Mouse (Mus musculus) intestine, embryonic 15.5 days (tissue): Measurements from ENCODE around the gene Sparcl1. TPM values are rescaled to one million over a fixed set of nuclear protein-coding genes. Genes with fewer than 3 reads are reported as not detected.

Source experiments
- ATAC-seq: fragments of 200-750 bp; cut with Nextera tagmentation; 2 replicates; pipeline ENCODE4 v1.8.0; 2017; ENCODE audit warnings: moderate TSS enrichment, moderate library complexity
- H3K27ac ChIP-seq: fragments of 300-500 bp; sonication (generic); 2 replicates; pipeline ENCODE4 v1.5.1; 2015; ENCODE audit warnings: mild to moderate bottlenecking, inconsistent platforms
- H3K27me3 ChIP-seq: fragments of 300-500 bp; sonication (generic); replicated peaks from 2 replicates; pipeline ENCODE4 v1.6.1; 2015; ENCODE audit warnings: inconsistent platforms
- H3K36me3 ChIP-seq: fragments of 300-500 bp; sonication (generic); 2 replicates; pipeline ENCODE4 v1.6.1; 2015; ENCODE audit warnings: inconsistent platforms
- H3K4me1 ChIP-seq: fragments of 300-500 bp; sonication (generic); replicated peaks from 2 replicates; pipeline ENCODE4 v1.6.1; 2015; ENCODE audit warnings: inconsistent platforms
- H3K4me2 ChIP-seq: fragments of 300-500 bp; sonication (generic); replicated peaks from 2 replicates; pipeline ENCODE4 v1.6.1; 2015; ENCODE audit warnings: mild to moderate bottlenecking, inconsistent platforms
- H3K4me3 ChIP-seq: fragments of 300-500 bp; sonication (generic); replicated peaks from 2 replicates; pipeline ENCODE4 v1.5.1; 2015; ENCODE audit warnings: inconsistent platforms
- H3K9ac ChIP-seq: fragments of 300-500 bp; sonication (generic); 2 replicates; pipeline ENCODE4 v1.6.1; 2015; ENCODE audit warnings: inconsistent platforms
- H3K9me3 ChIP-seq: fragments of 300-500 bp; sonication (generic); 2 replicates; pipeline ENCODE4 v1.6.1; 2016; ENCODE audit warnings: inconsistent platforms
- WGBS: fragments of 180-500 bp; shearing (Covaris S2); methylation state at CpG from one replicate; pipeline ENCODE4 v1.1.7; 2015; 5-methylcytosine and 5-hydroxymethylcytosine counted together
- polyA plus RNA-seq: library from polyadenylated mRNA; unstranded; fragments of >200 nt; fragmentation: Nextera tagmentation; extraction: Ambion mirVana; gene quantifications from 2 replicates; pipeline ENCODE4 v1.2.1, GENCODE M21; 2015

The Sparcl1 gene
- polyA plus RNA-seq, 1 experiment from 2014 or later = 198 TPM

- H3K9ac ChIP-seq = no peak overlapping the region
- H3K27ac ChIP-seq = no peak overlapping the region
- no peaks in the 10 kb centered on the region for H3K36me3 ChIP-seq
- peaks cover 6% of the 10 kb centered on the region for H3K4me1 ChIP-seq
- H3K9me3 ChIP-seq = no peaks in the 10 kb centered on the region
- no peak for ATAC-seq
- H3K4me2 ChIP-seq = no peak overlapping the region
- no peak overlapping the region for H3K4me3 ChIP-seq
- H3K27me3 ChIP-seq = no peaks in the 10 kb centered on the region
- 89% methylated on average over 4 of the region's 4 CpGs for WGBS
Observed at GRCm38 (mm10) chr5:104130891-104131290, 17.4 kb upstream of the Sparcl1 start.

- peaks cover 6% of the 10 kb centered on the region for H3K4me1 ChIP-seq
- H3K36me3 ChIP-seq = no peaks in the 10 kb centered on the region
- whole genome bisulfite sequencing = 41% methylated on average over 12 of the region's 12 CpGs
- H3K27ac ChIP-seq = peak overlapping the region; percentile 23; the same call in 1 of the 2 replicates
- ATAC-seq = peak; percentile 32
- H3K9me3 ChIP-seq = no peaks in the 10 kb centered on the region
- no peak overlapping the region for H3K4me3 ChIP-seq
- H3K9ac ChIP-seq = no peak overlapping the region
- H3K4me2 ChIP-seq = no peak overlapping the region
- no peaks in the 10 kb centered on the region for H3K27me3 ChIP-seq
Observed at GRCm38 (mm10) chr5:104128281-104129031, 14.9 kb upstream of the Sparcl1 start.

- no peaks in the 10 kb centered on the region for H3K36me3 ChIP-seq
- peaks cover 6% of the 10 kb centered on the region for H3K4me1 ChIP-seq
- WGBS = 70% methylated on average over 1 of the region's 1 CpGs
- H3K27ac ChIP-seq = no peak overlapping the region
- no peak overlapping the region for H3K9ac ChIP-seq
- no peak for ATAC-seq
- no peaks in the 10 kb centered on the region for H3K27me3 ChIP-seq
- H3K4me3 ChIP-seq = no peak overlapping the region
- H3K4me2 ChIP-seq = no peak overlapping the region
- H3K9me3 ChIP-seq = no peaks in the 10 kb centered on the region
Observed at GRCm38 (mm10) chr5:104127351-104127750, 13.8 kb upstream of the Sparcl1 start.

GRCm38 (mm10) chr5:104126561-104127320 lies 13.2 kb upstream of the Sparcl1 start:
- Histone ChIP-seq H3K4me2 (no peak overlapping the region), H3K4me1 (peaks cover 6% of the 10 kb centered on the region), H3K9ac (no peak overlapping the region), H3K4me3 (no peak overlapping the region), H3K27me3 (no peaks in the 10 kb centered on the region), H3K9me3 (no peaks in the 10 kb centered on the region), H3K27ac (no peak overlapping the region), H3K36me3 (no peaks in the 10 kb centered on the region)
- no peak for ATAC-seq
- WGBS = 81% methylated on average over 12 of the region's 12 CpGs

GRCm38 (mm10) chr5:104124016-104124658 lies 10.6 kb upstream of the Sparcl1 start:
- H3K27ac ChIP-seq = no peak overlapping the region
- WGBS = 49% methylated on average over 6 of the region's 6 CpGs
- no peaks in the 10 kb centered on the region for H3K9me3 ChIP-seq
- ATAC-seq = no peak; the same call in 1 of the 2 replicates
- H3K4me2 ChIP-seq = no peak overlapping the region
- no peak overlapping the region for H3K4me3 ChIP-seq
- no peaks in the 10 kb centered on the region for H3K36me3 ChIP-seq
- no peaks in the 10 kb centered on the region for H3K27me3 ChIP-seq
- H3K9ac ChIP-seq = no peak overlapping the region
- H3K4me1 ChIP-seq = peaks cover 6% of the 10 kb centered on the region

- ATAC-seq = no peak
- no peaks in the 10 kb centered on the region for H3K36me3 ChIP-seq
- H3K4me3 ChIP-seq = no peak overlapping the region
- H3K4me1 ChIP-seq = peaks cover 16% of the 10 kb centered on the region
- H3K27ac ChIP-seq = 0 out of 2 replicates have a peak overlapping the region, but pooled peaks have one; percentile 41
- no peak overlapping the region for H3K9ac ChIP-seq
- H3K9me3 ChIP-seq = no peaks in the 10 kb centered on the region
- 68% methylated on average over 4 of the region's 4 CpGs for WGBS
- H3K27me3 ChIP-seq = no peaks in the 10 kb centered on the region
- H3K4me2 ChIP-seq = no peak overlapping the region
Observed at GRCm38 (mm10) chr5:104115890-104116289, 2.4 kb upstream of the Sparcl1 start.

GRCm38 (mm10) chr5:104115118-104115517 lies 1.6 kb upstream of the Sparcl1 start:
- Histone ChIP-seq H3K9me3 (no peaks in the 10 kb centered on the region), H3K27ac (peak overlapping the region; percentile 90), H3K36me3 (no peaks in the 10 kb centered on the region), H3K27me3 (no peaks in the 10 kb centered on the region), H3K4me3 (no peak overlapping the region), H3K9ac (no peak overlapping the region), H3K4me1 (peaks cover 18% of the 10 kb centered on the region), H3K4me2 (no peak overlapping the region)
- WGBS = 35% methylated on average over 14 of the region's 14 CpGs
- ATAC-seq = peak; percentile 46; the same call in 1 of the 2 replicates

- peak overlapping the region; percentile 44 for H3K9ac ChIP-seq
- H3K4me3 ChIP-seq = peak overlapping the region; percentile 38
- peaks cover 25% of the 10 kb centered on the region for H3K4me1 ChIP-seq
- peak overlapping the region; percentile 57 for H3K27ac ChIP-seq
- no peaks in the 10 kb centered on the region for H3K9me3 ChIP-seq
- H3K27me3 ChIP-seq = no peaks in the 10 kb centered on the region
- WGBS = 19% methylated on average over 5 of the region's 5 CpGs
- no peak for ATAC-seq
- peak overlapping the region; percentile 50 for H3K4me2 ChIP-seq
- H3K36me3 ChIP-seq = no peaks in the 10 kb centered on the region
Observed at GRCm38 (mm10) chr5:104112511-104112910, 1.0 kb downstream of the Sparcl1 start.

- Histone ChIP-seq H3K36me3 (no peaks in the 10 kb centered on the region), H3K9me3 (no peaks in the 10 kb centered on the region), H3K4me3 (peak overlapping the region; percentile 38), H3K4me1 (peaks cover 25% of the 10 kb centered on the region), H3K9ac (peak overlapping the region; percentile 44), H3K27ac (peak overlapping the region; percentile 57), H3K4me2 (peak overlapping the region; percentile 50), H3K27me3 (no peaks in the 10 kb centered on the region)
- ATAC-seq = peak; percentile 19; the same call in 1 of the 2 replicates
- WGBS = 11% methylated on average over 9 of the region's 9 CpGs
Observed at GRCm38 (mm10) chr5:104112016-104112415, 1.5 kb downstream of the Sparcl1 start.

- ATAC-seq = no peak
- H3K9me3 ChIP-seq = no peaks in the 10 kb centered on the region
- 47% methylated on average over 9 of the region's 9 CpGs for WGBS
- H3K4me2 ChIP-seq = peak overlapping the region; percentile 50
- H3K9ac ChIP-seq = no peak overlapping the region
- H3K36me3 ChIP-seq = no peaks in the 10 kb centered on the region
- H3K27me3 ChIP-seq = no peaks in the 10 kb centered on the region
- peak overlapping the region; percentile 67 for H3K27ac ChIP-seq
- no peak overlapping the region for H3K4me3 ChIP-seq
- peaks cover 25% of the 10 kb centered on the region for H3K4me1 ChIP-seq
Observed at GRCm38 (mm10) chr5:104110171-104110920, 3.2 kb downstream of the Sparcl1 start.

GRCm38 (mm10) chr5:104109516-104109915 lies 4.0 kb downstream of the Sparcl1 start:
- Histone ChIP-seq H3K4me3 (no peak overlapping the region), H3K27me3 (no peaks in the 10 kb centered on the region), H3K9ac (no peak overlapping the region), H3K4me2 (peak overlapping the region; percentile 45), H3K36me3 (no peaks in the 10 kb centered on the region), H3K4me1 (peaks cover 20% of the 10 kb centered on the region; the same call in 1 of the 2 replicates), H3K27ac (peak overlapping the region; percentile 6; the same call in 1 of the 2 replicates), H3K9me3 (no peaks in the 10 kb centered on the region)
- 37% methylated on average over 3 of the region's 3 CpGs for WGBS
- ATAC-seq = no peak
